Mouse (Mus musculus) heart, adult 18-20 months (tissue): Measurements from ENCODE around the gene Kcnh6. TPM values are rescaled to one million over a fixed set of nuclear protein-coding genes. Genes with fewer than 3 reads are reported as not detected.
A peak's percentile ranks its signal among the peaks of the same experiment; 100 is the strongest.
"Not testable (repeated sequence)": the region's sequence is repeated elsewhere in the genome, so short reads cannot be mapped to it uniquely, and the experiment has no call there.

Experiments
- DNase-seq, 2 experiments: peaks; one replicate each; pipeline ENCODE4 v3.0.0; 2021 to 2022; ENCODE audit warnings: mixed read lengths in 1 of 2
- total RNA-seq, 2 experiments: library from RNA; stranded (reverse); gene quantifications; 2 replicates each; pipeline ENCODE4 v1.2.3; 2021

Gene Kcnh6
- total RNA-seq, 2 experiments from 2014 or later = 0.15 TPM; not detected in 1

GRCm38 (mm10) chr11:106013556-106014225 is 5.8 kb downstream of the Kcnh6 start:
- peak; percentile 60 to 61 for DNase-seq

GRCm38 (mm10) chr11:106016440-106016839 is 8.5 kb downstream of the Kcnh6 start:
- no peak for DNase-seq

DNA sequence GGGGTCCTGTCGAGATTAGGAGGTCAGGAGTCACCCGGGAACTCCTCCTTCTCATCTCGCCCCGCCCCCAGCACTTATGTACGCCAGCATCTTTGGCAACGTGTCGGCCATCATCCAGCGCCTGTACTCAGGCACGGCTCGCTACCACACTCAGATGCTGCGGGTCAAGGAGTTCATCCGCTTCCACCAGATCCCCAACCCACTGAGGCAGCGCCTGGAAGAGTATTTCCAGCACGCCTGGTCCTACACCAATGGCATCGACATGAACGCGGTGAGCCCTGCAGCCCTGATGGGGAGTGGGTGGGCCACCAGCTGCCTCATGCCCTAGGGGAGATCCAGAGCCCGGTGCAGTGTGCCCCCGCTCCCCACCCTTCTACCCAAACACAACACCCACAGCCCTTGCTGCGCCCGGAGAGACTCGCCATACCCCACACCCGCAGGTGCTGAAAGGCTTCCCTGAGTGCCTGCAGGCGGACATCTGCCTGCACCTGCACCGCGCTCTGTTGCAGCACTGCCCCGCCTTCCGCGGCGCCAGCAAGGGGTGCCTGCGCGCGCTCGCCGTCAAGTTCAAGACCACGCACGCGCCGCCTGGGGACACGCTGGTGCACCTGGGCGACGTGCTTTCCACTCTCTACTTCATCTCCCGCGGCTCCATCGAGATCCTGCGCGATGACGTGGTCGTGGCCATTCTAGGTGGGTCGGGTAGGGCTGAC is 12.3 kb downstream of the Kcnh6 start:
- no peak for DNase-seq

DNA sequence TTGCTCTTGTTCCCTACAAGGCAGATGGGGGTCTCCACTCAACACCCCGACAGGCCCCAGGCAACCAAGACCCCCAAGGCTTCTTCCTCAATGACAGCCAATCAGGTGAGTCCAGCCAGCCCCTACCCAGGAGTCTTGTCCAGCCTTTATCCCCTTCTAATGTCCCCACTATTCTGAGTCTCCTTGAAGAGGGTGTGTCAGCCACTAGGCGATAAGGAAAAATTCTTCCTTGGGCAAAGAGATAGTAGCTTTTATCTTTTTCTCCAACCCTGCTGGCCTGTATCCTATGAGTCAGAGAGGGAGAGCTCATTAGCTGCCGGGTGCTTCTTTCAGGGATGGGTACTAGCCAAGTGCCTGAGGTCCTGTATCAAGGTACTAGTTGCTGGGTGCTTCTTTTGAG is 17.9 kb downstream of the Kcnh6 start:
- no peak for DNase-seq

DNA sequence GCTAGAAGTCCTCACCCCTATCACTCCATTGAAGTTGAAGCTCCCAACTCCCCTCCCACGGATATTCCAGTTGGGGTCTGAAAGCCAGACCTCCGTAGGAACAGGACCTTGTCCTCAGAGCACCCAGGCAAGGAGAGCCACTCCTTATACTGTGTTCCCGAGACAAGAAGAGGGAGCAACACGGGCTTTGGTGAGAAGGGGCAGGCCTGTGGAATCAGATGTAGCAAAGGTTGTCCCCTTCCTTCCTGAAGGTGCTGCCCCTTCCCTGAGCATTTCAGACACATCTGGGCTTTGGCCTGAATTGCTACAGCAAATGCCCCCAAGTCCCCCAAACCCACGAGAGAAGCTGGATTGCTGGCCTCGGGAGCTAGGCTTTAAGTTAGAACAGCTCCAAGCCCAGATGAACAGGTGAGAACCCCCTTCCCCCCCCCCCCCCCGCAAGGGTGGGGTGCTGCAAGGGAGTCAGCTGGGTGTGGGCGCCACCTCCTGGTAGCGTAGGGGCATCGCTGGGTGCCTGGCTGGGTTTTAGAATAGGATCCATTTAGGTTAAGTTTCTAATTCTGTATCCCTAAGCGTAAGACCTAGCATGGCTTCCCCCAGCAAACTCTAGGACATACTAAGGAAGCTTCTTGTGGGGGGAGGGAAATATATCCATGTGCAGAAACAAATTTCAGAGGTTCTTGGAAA is 18.7 kb downstream of the Kcnh6 start:
- peak; percentile 54 to 70 for DNase-seq

DNA sequence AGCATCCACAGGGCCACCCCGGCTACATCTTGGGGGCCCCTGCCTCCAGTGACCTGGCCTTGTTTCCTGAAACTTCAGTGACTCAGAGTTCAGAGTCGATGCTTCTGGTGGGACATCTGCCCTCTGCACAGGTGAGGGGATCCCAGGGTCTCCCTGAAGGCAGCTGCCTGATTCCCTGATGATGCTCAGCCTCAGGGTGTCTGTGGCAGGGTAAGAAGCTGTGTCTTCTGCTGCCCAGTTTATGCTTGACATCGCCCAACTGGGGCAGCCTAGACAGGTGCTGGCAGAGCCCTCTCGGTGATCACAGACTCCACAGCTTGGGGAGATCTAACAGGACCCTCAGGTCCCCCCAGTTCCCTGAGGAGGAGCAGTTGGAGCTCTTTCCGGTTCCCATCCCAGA is 19.7 kb downstream of the Kcnh6 start:
- no peak for DNase-seq

GRCm38 (mm10) chr11:106032074-106032473 is 24.1 kb downstream of the Kcnh6 start:
- DNase-seq = not testable (repeated sequence)

DNA sequence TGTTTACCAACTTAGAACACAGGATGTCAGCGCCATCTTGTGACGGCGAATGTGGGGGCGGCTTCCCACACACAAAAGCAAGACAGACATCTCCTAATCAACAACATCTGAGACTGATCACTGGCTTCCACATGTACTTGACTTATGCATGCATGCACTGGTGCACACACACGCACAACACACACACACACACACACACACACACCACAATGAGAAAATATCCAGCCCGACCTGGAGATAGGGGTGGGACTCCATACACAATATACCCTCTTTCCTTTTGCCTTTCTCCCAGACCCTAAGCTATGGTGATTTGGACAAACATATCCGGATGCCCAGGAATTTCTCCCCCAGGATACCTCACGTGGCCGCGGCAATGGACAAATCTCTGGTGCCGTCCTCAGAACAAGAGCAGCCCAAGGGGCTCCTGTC is 25.6 kb downstream of the Kcnh6 start:
- DNase-seq = peak; percentile 50 to 55

- DNase-seq = no peak
Observed at GRCm38 (mm10) chr11:106034986-106035385, 27.1 kb downstream of the Kcnh6 start.

DNA sequence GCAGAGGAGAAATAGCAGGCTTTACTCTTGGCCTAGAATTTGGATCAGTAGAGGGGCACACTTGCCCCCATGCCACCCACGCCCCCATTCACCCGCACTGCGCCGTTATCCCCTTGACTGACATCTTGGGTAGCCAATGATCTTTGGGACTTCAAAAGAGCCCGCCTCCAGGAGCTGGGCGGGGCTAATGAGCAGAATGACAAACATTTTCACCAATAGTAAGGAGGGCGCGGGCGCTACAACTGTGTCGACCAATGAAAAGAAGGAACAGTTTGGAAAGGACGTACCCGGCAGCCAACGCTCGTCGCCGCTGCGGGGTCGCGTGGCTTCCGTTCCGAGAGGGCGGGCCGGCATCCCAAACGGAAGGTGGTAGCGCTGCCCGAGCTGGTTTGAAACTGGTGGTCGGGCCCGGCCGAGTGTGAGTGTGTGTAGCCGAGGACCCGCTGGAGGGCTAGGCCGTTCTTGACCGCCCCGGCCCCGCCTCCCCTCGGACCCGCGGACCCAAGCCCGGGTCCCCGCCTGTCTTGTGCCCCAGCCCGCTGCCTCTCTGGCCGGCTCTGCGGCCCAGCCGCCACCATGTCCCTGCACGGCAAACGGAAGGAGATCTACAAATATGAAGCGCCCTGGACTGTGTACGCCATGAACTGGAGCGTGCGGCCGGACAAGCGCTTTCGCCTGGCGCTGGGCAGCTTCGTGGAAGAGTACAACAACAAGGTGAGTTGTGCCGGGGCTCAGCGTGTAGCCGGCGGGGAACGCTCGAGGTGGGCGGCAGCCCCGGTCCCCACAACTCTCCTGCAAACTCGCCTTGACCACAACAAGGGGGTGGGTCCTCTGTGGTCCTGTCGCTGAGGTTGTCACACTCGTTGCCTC is 28.9 kb downstream of the Kcnh6 start, which contains the start of gene Dcaf7:
TSS of gene Dcaf7 (plus strand) at position 325 of the 870 bp plus-strand sequence.
- DNase-seq = peak; percentile 98 to 100

GRCm38 (mm10) chr11:106037418-106037751 is 29.5 kb downstream of the Kcnh6 start:
- DNase-seq = no peak

DNA sequence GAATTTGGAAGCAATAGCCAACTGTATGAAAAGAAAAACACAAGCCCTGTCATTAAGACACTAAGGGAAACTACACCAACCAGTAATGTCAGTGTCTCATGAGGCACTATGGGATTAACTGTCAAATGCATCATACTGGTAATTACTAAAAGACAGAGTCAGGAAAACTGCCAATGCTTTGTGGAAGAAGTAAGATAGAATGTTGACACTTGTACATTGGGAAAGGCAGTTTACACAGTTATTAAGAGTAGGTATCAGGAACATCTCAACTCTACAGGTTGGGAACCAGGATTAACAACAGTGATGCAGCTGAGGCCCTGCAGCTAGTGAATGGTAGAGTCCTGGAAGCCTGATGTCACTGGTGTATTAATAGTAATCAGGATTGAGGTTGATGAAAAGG is 36.4 kb downstream of the Kcnh6 start:
- no peak for DNase-seq

DNA sequence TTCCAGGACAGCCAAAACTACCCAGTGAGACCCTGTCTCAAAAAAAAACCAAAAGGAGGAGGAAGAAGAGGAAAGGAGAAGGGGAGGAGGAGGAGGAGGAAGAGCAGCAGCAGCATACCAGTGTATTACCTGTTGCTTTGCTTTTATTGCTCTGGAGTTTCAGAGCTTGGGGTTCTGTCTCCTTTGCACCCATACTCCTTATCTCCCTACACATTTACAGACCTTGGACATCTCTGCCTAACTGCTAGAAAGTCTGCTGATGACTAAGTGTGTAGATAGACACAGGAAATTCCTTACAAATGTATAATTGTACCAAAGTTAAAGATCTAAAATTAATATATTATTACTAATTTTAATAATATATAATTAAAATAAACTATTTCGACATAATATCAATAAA is 37.3 kb downstream of the Kcnh6 start:
- DNase-seq = no peak

DNA sequence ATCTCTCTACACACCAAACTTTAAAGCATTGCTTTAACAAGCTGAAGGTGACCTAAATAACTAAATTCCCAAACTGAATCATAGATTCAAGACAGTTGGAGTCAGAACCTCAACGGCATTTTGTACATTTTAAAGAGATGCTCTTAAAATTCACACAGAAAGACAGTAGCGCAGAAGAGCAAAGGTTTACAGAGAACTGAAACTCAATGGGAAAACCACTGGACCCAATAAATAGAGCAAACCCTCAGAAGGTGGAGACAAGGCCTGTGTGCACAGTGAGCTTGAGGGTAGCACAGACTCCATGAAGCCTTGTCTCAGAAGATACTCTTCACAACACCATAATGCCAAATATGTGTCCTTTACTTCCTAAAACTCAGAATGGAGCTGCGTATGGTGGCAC is 37.9 kb downstream of the Kcnh6 start:
- DNase-seq = no peak

DNA sequence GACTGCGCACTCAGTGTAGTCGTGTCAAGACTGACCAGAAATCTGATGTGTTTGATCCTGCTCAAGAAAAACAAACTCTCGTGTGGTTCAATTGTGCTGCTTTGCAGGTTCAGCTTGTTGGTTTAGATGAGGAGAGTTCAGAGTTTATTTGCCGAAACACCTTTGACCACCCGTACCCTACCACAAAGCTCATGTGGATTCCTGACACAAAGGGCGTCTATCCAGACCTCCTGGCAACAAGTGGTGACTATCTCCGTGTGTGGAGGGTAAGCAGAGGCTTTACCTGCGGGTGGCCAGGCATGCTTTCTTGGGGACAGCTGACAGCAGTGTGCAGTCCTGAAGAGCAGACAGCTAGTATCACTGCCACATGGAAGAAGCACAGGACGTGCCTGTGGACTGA is 38.7 kb downstream of the Kcnh6 start:
- no peak for DNase-seq

GRCm38 (mm10) chr11:106053921-106054320 is 46.0 kb downstream of the Kcnh6 start:
- no peak for DNase-seq

DNA sequence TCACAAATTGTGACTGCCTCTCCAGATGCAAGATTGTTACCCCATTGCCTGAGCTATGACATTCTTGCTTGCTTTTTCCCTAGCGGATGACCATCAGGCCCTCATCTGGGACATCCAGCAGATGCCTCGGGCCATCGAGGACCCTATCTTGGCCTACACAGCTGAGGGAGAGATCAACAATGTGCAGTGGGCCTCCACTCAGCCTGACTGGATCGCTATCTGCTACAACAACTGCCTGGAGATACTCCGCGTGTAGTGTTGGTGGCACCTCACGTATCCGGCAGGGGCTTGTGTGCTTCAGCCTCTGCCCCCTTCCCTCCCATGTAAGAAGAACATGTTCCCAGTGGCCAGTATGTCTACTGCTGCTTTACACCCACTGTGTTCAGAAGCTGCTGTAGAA is 46.7 kb downstream of the Kcnh6 start:
- DNase-seq = no peak

- DNase-seq = no peak
Observed at GRCm38 (mm10) chr11:106055341-106055740, 47.4 kb downstream of the Kcnh6 start.

- DNase-seq = no peak
Observed at GRCm38 (mm10) chr11:106056819-106057491, 49.0 kb downstream of the Kcnh6 start.

DNA sequence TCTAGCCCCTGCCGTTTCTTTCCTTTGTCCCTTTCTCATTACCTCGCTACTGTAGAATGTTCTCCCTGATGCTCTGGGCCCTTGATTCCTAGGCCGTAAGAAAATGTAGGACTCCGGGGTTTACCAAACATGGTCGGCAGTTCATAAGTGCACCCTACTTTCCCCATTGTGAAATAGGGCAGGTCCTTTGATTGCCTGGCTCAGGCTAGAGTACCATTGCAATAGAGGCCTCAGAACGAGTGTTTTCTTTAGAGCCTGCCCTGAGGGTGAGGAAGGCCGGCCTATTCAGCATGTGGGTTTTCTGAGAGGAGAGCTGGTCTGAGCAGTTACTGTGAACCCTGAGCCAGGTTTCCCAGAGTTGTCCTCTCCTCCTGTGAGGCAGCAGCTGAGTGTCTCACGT is 50.1 kb downstream of the Kcnh6 start:
- DNase-seq = no peak

GRCm38 (mm10) chr11:106060549-106060948 is 52.6 kb downstream of the Kcnh6 start:
- no peak for DNase-seq

DNA sequence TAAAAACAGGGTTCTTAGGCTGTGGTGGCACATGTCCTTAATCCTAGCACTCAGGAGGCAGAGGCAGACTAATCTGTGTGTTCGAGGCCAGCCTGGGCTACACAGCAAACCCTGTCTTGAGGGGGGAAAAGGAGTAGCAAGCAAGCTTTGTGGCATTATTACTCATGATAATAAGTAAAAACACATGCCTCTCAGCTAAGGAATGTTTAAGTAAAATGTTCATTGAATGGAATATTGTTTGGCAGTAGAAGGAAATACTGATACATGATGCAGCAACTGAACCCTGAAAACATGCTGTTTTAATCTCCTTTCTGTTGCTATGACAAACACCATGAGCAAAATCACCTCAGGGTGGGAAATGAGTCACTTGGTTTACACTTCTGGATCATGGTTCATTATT is 53.4 kb downstream of the Kcnh6 start:
- DNase-seq = no peak
